8 mouse cellular contexts compared by ENCODE assay signal in the genomic region with DNA sequence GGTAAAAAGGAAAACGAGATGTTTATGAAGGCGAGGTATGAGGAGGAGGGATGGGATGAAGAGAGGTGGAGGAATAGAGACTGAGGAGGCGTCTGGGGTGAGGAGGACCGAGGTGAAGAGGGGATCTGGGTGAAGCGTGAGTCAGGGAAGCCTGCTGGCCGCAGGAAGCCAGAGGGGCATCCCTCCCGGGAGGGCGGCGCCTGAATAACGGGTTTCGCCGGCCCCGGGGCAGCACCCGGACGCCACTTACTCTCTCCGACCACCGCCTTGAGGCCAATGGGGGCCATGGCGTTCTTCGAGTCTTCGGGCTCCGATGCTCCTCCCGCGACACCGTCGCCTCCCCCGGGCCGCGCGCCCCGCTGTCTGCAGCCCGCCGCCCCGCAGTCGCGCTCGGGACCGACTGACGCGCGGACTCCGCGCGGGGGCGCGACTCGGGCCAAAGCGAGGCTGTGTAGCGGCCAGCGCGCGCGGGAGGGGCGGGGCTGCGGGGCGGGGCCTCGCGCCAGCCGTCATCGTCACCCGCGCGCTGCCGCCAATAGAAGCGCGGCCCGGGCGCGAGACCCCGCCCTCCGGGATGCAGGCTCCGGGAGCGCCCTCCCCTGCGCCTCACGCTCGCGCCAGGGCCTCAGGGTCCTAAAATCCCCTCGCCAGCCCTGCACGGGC. TPM values are rescaled to one million over a fixed set of nuclear protein-coding genes. Genes with fewer than 3 reads are reported as not detected.
A peak's percentile ranks its signal among the peaks of the same experiment; 100 is the strongest.
DNase-seq lines count a peak whose midpoint lies in the region.

TSS of gene Stxbp1 (minus strand) at position 441 of the 663 bp plus-strand sequence.

- DNase-seq in adrenal gland, adult 18-20 months (ENCODE audit: low spot score in 2 of 2): peak; percentile 87 to 90
- peak; percentile 94 for DNase-seq in embryo, embryonic 10 days (ENCODE audit: low spot score)
- peak; percentile 94 for DNase-seq in gastrocnemius, postnatal 10 days
- DNase-seq in induced T-regulatory cell, adult 2 months (ENCODE audit: low read depth): peak; percentile 92
- peak; percentile 93 to 95 for DNase-seq in left cerebral cortex, postnatal 25 days (ENCODE audit: low spot score in 2 of 2)
- DNase-seq in mesoderm, embryonic 11.5 days (ENCODE audit: low read depth, low spot score): peak; percentile 93
- DNase-seq in right cerebral cortex, postnatal 25 days: peak; percentile 93
- DNase-seq in urinary bladder, postnatal 36 days (ENCODE audit: low spot score in 2 of 2): peak; percentile 77 to 86

- intact Hi-C loops in left cerebral cortex, postnatal 25 days (cut with DNase I): no loop called here

RNA-seq across cellular contexts. Expression of gene Stxbp1, which starts in this region (rescaled TPM):
- total RNA-seq in adrenal gland, adult 18-20 months (2021): 10 to 100 TPM; 22.1 to 36.6 TPM
- total RNA-seq in gastrocnemius, postnatal 10 days (2021): 10 to 100 TPM; 10.5 to 18.5 TPM
- total RNA-seq in left cerebral cortex, postnatal 25 days (2021): 1,000 to 10,000 TPM in 1 of 2 experiments, 100 to 1,000 TPM in 1; 957 to 1,021 TPM

Comparison
In these comparisons a context has a peak if more than half of its experiments do, and no peak if none do; other contexts are left out.
1. Peak in every context shown above with its lines: DNase-seq.
2. RNA of gene Stxbp1 (total RNA-seq): 957 to 1,021 TPM in left cerebral cortex, postnatal 25 days; 22.1 to 36.6 TPM in adrenal gland, adult 18-20 months and 10.5 to 18.5 TPM in gastrocnemius, postnatal 10 days; every median in the first group is over 10 times any median in the second.